Mouse (Mus musculus): ENCODE results near the gene Fam129b.

DNA sequence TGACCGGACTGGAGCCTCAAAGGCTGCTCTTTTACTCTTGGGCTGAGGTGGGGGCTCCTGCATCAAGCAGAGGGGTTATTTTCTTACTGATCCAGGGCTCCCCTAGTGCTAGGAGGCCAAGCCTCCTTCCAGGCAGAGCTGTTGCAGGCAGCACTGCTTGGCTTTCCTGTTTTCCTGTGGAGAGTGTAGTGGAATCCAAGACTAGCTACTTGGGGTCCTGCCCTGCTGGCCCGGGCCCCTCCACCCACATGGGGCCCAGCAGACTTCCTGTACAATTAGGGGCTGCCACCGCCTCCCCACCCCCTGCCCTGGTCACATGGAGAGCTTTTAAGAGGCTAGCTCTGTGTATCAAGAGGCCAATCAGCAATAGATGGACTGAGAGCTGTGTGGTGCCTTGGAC is 12.6 kb downstream of the Fam129b start:
- TF ChIP-seq GATA1 (IDR thresholded peaks at IDR 0.05; ENCODE audit: low read depth, low read length): no peak
- no peak for TF ChIP-seq JUND (IDR thresholded peaks at IDR 0.05; ENCODE audit: low read depth, low read length)
- TF ChIP-seq SIN3A (IDR thresholded peaks at IDR 0.05; ENCODE audit: low read length): no peak
- TF ChIP-seq ETS1 (IDR thresholded peaks at IDR 0.05; ENCODE audit: low read depth, low read length): no peak
- no peak for TF ChIP-seq BHLHE40 (IDR thresholded peaks at IDR 0.05; ENCODE audit: borderline replicate concordance, low read depth, low read length)
- TF ChIP-seq CTCF (IDR thresholded peaks at IDR 0.05 in 2 of 3, conservative IDR thresholded peaks at IDR 0.05 in 1 of 3; ENCODE audit: control insufficient read depth in 1 of 3, insufficient read depth in 1 of 3, low read depth in 2 of 3, low read length in 3 of 3, poor library complexity in 1 of 3, severe bottlenecking in 1 of 3): no peak
- TF ChIP-seq POLR2A (IDR thresholded peaks at IDR 0.05; ENCODE audit: control insufficient read depth in 1 of 2, insufficient read depth in 1 of 2, low read depth in 1 of 2, low read length in 2 of 2, poor library complexity in 1 of 2): no peak
- no peak for TF ChIP-seq ZNF384 (IDR thresholded peaks at IDR 0.05; ENCODE audit: low read depth, low read length)
- TF ChIP-seq MXI1 (IDR thresholded peaks at IDR 0.05; ENCODE audit: low read depth, low read length): no peak
- TF ChIP-seq EP300 (IDR thresholded peaks at IDR 0.05; ENCODE audit: low read depth in 1 of 2, low read length in 2 of 2): no peak
- TF ChIP-seq RAD21 (IDR thresholded peaks at IDR 0.05; ENCODE audit: low read depth, low read length): no peak
- no peak for TF ChIP-seq ZMIZ1 (IDR thresholded peaks at IDR 0.05; ENCODE audit: low read depth, low read length)
